Mouse (Mus musculus) cerebellum, adult 9-10 months (tissue): ENCODE results near the gene Tle6.

Experiments used
- DNase-seq: peaks from one replicate; pipeline ENCODE4 v3.0.0; 2022

The Tle6 gene

GRCm38 (mm10) chr10:81588739-81589138, 12.1 kb downstream of the Tle6 start:
- no peak for DNase-seq

DNA sequence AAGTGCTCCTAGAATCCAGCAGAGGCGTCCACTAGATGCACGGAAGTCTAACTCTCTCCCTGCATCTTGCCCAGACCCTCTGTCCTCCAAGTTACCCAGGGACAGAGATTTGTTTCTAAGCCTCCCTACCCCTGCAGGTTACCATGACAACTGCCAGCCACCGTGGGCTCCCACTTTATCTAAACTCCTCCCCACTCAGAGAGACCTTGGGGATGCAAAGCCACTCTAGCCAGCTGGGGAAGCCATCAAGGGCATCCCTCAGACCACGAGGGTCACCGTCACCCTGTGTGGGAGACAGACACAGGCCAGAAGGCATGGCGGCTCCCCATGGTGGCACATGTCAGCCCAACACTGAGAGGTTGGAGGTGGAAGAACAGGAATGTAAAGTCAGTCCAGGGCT, 17.5 kb downstream of the Tle6 start:
- DNase-seq, result no peak

DNA sequence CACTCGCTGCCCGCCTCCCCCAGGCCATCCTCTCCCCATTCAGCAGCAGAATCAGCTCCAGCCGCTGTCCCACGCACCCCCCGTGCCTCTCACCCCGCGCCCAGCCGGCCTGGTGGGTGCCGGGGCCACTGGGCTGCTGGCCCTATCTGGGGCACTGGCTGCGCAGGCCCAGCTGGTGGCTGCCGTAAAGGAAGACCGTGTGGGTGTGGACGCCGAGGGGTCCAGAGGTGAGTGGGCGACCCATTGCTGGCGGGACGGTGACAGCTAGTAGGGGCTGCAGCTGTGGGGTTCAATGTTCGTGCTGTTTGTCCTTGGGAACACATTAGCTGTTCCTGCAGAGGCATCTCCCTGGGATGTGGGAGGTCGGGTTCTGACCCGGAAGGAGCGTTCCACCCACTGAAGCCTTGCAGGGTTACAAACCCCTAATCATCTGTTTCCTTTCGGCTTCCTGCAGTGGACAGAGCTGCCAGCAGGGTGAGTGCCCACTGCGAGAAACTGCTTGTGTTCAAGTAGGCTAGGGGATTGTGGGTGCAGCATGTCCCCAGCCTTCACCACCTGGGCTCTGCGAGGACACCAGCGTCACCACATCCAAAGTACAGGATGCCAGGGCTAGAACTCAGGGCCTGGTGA, 20.3 kb downstream of the Tle6 start:
- no peak for DNase-seq

- DNase-seq, result peak; percentile 80
These were observed 20.9 kb downstream of the Tle6 start for GRCm38 (mm10) chr10:81579967-81580366.

GRCm38 (mm10) chr10:81575695-81576094, 25.2 kb downstream of the Tle6 start:
- DNase-seq, result peak; percentile 80

GRCm38 (mm10) chr10:81575208-81575631, 25.7 kb downstream of the Tle6 start:
- DNase-seq, result no peak

DNA sequence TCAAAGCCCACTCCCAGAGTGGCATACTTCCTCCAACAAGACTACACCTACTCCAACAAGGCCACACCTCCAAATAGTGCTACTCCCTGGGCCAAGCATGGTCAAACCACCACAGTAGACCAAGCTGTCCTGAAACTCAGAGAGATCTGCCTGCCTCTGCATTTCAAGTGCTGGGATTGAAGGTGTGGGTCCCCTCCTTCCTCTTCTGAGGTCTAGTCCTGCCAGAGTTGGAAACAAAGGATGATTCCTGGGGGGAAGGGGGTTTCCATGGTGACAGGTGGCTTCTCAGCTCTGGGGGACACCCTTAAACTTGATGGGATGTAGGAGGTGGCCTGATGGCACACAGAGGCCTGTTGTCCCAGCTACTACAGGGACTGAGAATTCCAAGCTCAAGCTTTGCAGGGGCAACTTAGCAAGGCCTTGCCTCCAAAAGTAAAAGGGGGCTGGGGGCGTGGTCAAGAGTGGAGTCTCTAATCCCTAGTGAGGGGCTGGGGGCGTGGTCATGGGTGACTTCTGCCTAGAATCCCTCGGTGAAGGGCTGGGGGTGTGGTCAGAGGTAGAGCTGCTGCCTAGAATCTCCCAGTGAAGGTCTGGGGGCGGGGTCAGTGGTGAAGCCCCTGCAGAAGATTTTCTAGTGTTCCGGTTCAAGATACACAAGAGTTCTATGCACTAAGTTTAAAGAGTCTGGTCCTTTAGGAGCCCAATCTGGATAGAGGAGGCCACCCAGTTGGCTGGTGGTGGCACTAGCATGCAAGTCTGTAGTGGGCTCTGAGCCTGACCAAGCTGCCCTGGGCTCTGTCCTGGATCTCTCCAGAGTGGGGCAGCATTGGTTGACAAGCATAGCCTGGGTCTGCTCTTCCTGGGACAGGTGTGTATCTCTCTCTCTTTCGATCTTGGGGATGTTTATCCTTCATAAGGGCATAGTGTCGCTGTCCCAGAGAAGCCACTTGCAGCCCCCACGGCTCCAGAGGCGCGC, 26.5 kb downstream of the Tle6 start, which contains the start of gene Tle2:
Gene Tle2 (plus strand): TSS at position 481 of the 976 bp plus-strand sequence.
- peak; percentile 78 for DNase-seq

DNA sequence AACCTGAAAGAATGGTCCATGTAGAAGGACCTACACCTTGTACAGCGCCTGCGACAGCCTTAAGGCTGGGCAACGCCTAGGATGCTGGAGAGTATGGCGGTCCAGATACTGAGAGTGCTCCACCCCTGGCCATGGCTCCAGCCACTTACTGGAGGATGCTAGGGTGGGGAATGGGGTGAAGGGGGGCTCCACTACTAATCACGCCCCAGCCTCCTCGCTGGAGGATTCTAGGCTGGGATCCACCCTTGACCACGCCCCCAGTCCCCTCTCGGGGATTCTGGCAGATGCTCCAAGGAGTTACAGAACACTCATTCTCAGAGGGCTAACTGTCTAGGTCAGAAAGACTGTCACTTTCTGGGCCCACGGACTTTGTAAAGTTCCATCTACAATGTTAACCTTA, 27.9 kb downstream of the Tle6 start:
- peak; percentile 75 for DNase-seq

- peak; percentile 78 for DNase-seq
These were observed 28.7 kb downstream of the Tle6 start for GRCm38 (mm10) chr10:81572133-81572671.

DNA sequence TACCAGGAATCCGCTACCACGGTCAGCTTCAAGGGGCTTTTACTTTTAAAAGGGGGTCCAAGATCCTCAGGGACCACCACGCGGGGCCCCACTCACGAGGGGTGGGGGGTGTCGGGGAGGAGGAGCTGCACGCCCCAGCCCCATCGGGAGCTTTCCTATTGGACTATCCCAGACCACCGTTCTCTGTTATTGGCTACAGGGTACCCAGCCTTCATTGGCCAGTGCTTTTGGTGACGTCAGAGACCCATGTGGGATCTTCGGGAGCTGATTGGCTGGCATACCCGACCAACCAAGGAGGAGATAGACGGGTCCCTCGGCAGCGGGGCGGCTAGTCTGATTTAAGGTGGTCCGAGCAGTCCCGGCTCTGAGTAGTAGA, 29.4 kb downstream of the Tle6 start:
- DNase-seq, result peak; percentile 100

- peak; percentile 97 for DNase-seq
These were observed 29.9 kb downstream of the Tle6 start for GRCm38 (mm10) chr10:81570831-81571500.

DNA sequence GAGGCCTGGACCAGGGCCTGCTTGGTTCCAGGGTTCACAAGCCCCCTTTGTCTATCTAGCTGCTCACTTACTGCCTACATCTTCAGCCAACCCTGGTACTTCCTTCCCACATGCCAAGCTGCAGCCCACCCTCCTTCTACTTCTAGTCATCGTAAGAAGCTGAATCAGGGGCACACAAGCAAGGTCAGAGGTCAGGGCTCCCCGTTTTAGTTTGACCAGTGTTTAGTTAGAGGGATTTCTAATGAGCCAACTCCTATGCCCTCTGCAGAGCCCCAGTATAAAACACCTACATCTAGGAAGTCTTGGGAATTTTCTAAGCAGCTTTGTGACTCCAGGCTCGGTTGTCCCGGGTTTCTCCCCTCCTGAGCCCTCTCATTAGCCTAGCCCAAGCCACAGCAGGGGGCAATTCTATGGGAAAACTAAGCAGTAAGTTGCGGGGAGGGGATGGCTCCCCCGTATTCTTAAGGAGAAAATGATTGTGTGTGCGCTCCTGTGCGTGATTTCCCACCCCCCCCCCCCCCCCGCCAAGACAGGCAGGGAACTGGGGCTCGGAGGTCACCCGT, 30.6 kb downstream of the Tle6 start:
- no peak for DNase-seq

DNA sequence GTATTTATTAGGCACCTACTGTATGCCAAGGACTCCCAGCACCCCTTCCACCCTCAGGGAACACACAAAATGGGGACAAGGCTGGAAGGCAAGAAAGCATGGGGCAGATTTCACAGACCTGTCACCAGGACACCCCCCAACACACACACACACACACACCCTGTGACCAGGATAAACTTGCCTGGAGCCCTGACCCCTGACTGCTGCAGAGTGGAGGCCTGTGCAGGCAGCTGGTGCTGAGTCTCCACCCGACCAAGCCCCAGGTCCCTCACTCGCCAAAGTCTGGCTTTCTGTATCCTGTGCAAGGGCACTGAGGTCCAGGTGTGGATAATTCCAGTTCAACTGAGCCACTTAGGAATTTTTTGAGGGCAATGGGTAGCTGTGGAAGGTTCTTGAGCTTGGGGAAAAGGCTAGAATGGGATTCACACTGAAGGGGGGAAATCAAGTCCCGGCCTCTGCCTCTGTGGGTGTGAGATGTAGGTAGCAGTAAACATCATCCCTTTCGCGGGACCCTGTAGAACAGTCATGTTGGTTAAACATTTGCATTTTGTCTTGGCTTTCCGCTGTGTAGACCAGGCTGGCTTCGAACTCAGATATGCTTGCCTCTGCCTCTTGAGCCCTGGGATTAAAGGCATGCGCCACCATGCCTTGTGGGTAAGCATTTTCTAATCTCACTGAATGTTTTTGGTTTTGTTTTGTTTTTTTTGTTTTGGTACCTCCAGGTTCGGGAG, 31.2 kb downstream of the Tle6 start:
- DNase-seq, result no peak

GRCm38 (mm10) chr10:81568381-81569191, 32.3 kb downstream of the Tle6 start:
- DNase-seq, result no peak

- DNase-seq, result peak; percentile 50
These were observed 35.3 kb downstream of the Tle6 start for GRCm38 (mm10) chr10:81565257-81566228.

GRCm38 (mm10) chr10:81564734-81565133, 36.1 kb downstream of the Tle6 start:
- DNase-seq, result peak; percentile 85

- DNase-seq, result no peak
These were observed 36.7 kb downstream of the Tle6 start for GRCm38 (mm10) chr10:81564216-81564615.

- no peak for DNase-seq
These were observed 37.4 kb downstream of the Tle6 start for GRCm38 (mm10) chr10:81563481-81563880.

DNA sequence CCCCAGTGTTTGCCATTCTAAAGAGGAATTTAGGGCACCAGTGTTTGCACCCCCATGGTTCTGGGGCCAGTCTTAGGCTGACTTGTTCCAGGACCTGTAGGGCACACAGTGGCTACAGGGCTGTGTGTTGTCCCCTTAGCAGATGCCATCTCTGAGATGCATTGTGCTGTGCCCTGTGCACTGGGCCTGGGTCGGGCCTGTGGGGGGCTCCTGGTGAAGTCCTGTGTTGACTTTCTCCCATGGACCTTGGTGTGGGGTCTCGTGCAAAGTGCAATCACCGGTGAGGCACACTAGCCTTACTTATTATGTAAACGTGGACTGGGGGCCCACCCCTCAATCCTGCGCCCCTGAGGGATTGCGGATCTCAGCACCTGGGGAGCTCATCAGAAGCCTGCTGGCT, 38.5 kb downstream of the Tle6 start:
- no peak for DNase-seq
